Mouse (Mus musculus) urinary bladder, postnatal 4 days (tissue): ENCODE data around the gene Rhpn2.
"Not testable (repeated sequence)": the region's sequence is repeated elsewhere in the genome, so short reads cannot be mapped to it uniquely, and the experiment has no call there.

Experiments used
- DNase-seq, 2 experiments: peaks; one replicate each; pipeline ENCODE4 v3.0.0; 2021 to 2022; ENCODE audit warnings: low spot score in 2 of 2

Gene Rhpn2

GRCm38 (mm10) chr7:35333692-35334526 is at the start of gene Rhpn2:
Gene Rhpn2 (plus strand): TSS chr7:35334170.
- DNase-seq, result peak; percentile 98 to 100

- DNase-seq, result no peak
These were observed 40.5 kb upstream of the Rhpn2 start for GRCm38 (mm10) chr7:35293464-35293863.

GRCm38 (mm10) chr7:35295631-35296030 is 38.3 kb upstream of the Rhpn2 start:
- no peak for DNase-seq

- no peak for DNase-seq
These were observed 36.1 kb upstream of the Rhpn2 start for GRCm38 (mm10) chr7:35297886-35298285.

- DNase-seq, result no peak
These were observed 34.3 kb upstream of the Rhpn2 start for GRCm38 (mm10) chr7:35299656-35300055.

- no peak for DNase-seq
These were observed 33.2 kb upstream of the Rhpn2 start for GRCm38 (mm10) chr7:35300792-35301191.

GRCm38 (mm10) chr7:35311214-35311613 is 22.8 kb upstream of the Rhpn2 start:
- DNase-seq, result no peak

GRCm38 (mm10) chr7:35314156-35314555 is 19.8 kb upstream of the Rhpn2 start:
- no peak for DNase-seq

- DNase-seq, result peak; percentile 86 to 96
These were observed 16.0 kb upstream of the Rhpn2 start, which contains the start of gene Gpatch1 for GRCm38 (mm10) chr7:35317729-35318609. Gene Gpatch1 (minus strand): TSS chr7:35318440.

- DNase-seq, result not testable (repeated sequence)
These were observed 14.7 kb upstream of the Rhpn2 start for GRCm38 (mm10) chr7:35319221-35319620.

- DNase-seq, result no peak
These were observed 14.2 kb upstream of the Rhpn2 start for GRCm38 (mm10) chr7:35319755-35320154.

- no peak for DNase-seq
These were observed 11.8 kb upstream of the Rhpn2 start for GRCm38 (mm10) chr7:35322161-35322560.

GRCm38 (mm10) chr7:35322732-35323420 is 11.1 kb upstream of the Rhpn2 start:
- no peak for DNase-seq

GRCm38 (mm10) chr7:35331590-35331989 is 2.4 kb upstream of the Rhpn2 start:
- no peak for DNase-seq

- peak in 1 of 2 experiments; percentile 26 for DNase-seq
These were observed 729 bp upstream of the Rhpn2 start for GRCm38 (mm10) chr7:35333231-35333651.

- DNase-seq, result no peak
These were observed 820 bp downstream of the Rhpn2 start for GRCm38 (mm10) chr7:35334527-35335452.

GRCm38 (mm10) chr7:35340196-35340595 is 6.2 kb downstream of the Rhpn2 start:
- DNase-seq, result no peak

GRCm38 (mm10) chr7:35341282-35341681 is 7.3 kb downstream of the Rhpn2 start:
- DNase-seq, result no peak

GRCm38 (mm10) chr7:35342498-35342897 is 8.5 kb downstream of the Rhpn2 start:
- DNase-seq, result no peak

GRCm38 (mm10) chr7:35344785-35345330 is 10.9 kb downstream of the Rhpn2 start:
- DNase-seq, result no peak
